Mouse (Mus musculus): ENCODE data around the gene Rbpjl.

Rbpjl gene

GRCm38 (mm10) chr2:164402906-164403305 is at the start of gene Rbpjl:
TSS of gene Rbpjl (plus strand) at chr2:164403141.
- peak; percentile 59 for DNase-seq

- no peak for DNase-seq
These were observed 49.6 kb upstream of the Rbpjl start for GRCm38 (mm10) chr2:164353356-164353755.

GRCm38 (mm10) chr2:164356177-164356967 is 46.6 kb upstream of the Rbpjl start:
- DNase-seq, result no peak

- peak; percentile 6 for DNase-seq
These were observed 44.6 kb upstream of the Rbpjl start for GRCm38 (mm10) chr2:164358373-164358772.

GRCm38 (mm10) chr2:164359031-164359430 is 43.9 kb upstream of the Rbpjl start:
- DNase-seq, result no peak

GRCm38 (mm10) chr2:164359668-164360067 is 43.3 kb upstream of the Rbpjl start:
- DNase-seq, result no peak

GRCm38 (mm10) chr2:164360974-164361657 is 41.8 kb upstream of the Rbpjl start:
- DNase-seq, result no peak

- DNase-seq, result no peak
These were observed 36.0 kb upstream of the Rbpjl start for GRCm38 (mm10) chr2:164366947-164367346.

GRCm38 (mm10) chr2:164368620-164369105 is 34.3 kb upstream of the Rbpjl start:
- no peak for DNase-seq

GRCm38 (mm10) chr2:164371371-164371770 is 31.6 kb upstream of the Rbpjl start:
- DNase-seq, result no peak

- DNase-seq, result no peak
These were observed 30.4 kb upstream of the Rbpjl start for GRCm38 (mm10) chr2:164372408-164373053.

GRCm38 (mm10) chr2:164373187-164373586 is 29.8 kb upstream of the Rbpjl start:
- DNase-seq, result no peak

GRCm38 (mm10) chr2:164377478-164378426 is 25.2 kb upstream of the Rbpjl start:
- no peak for DNase-seq

GRCm38 (mm10) chr2:164381726-164382125 is 21.2 kb upstream of the Rbpjl start:
- DNase-seq, result peak; percentile 20

- no peak for DNase-seq
These were observed 20.0 kb upstream of the Rbpjl start for GRCm38 (mm10) chr2:164382971-164383370.

GRCm38 (mm10) chr2:164383656-164384399 is 19.1 kb upstream of the Rbpjl start:
- no peak for DNase-seq

- no peak for DNase-seq
These were observed 16.8 kb upstream of the Rbpjl start for GRCm38 (mm10) chr2:164385927-164386763.

- DNase-seq, result peak; percentile 21
These were observed 16.0 kb upstream of the Rbpjl start for GRCm38 (mm10) chr2:164386953-164387352.

- no peak for DNase-seq
These were observed 13.9 kb upstream of the Rbpjl start, which contains the start of gene Slpi for GRCm38 (mm10) chr2:164389020-164389419. TSS of gene Slpi (minus strand) at chr2:164389095.

- DNase-seq, result peak; percentile 78
These were observed 13.4 kb upstream of the Rbpjl start for GRCm38 (mm10) chr2:164389499-164389898.

GRCm38 (mm10) chr2:164393126-164393525 is 9.8 kb upstream of the Rbpjl start:
- DNase-seq, result no peak
